Mouse (Mus musculus) kidney, adult 2 months (tissue): ENCODE results near the gene Calml3. TPM values are rescaled to one million over a fixed set of nuclear protein-coding genes. Genes with fewer than 3 reads are reported as not detected.
A peak's percentile ranks its signal among the peaks of the same experiment; 100 is the strongest.

Experiments
- DNase-seq: peaks from one replicate; pipeline ENCODE4 v3.0.0; 2021
- H3K27ac ChIP-seq: fragments of 200-500 bp; 2 replicates; pipeline ENCODE4 v1.5.1; 2012; ENCODE audit warnings: low read depth, low read length, control low read depth, inconsistent platforms; ENCODE audit not compliant: insufficient read depth
- H3K27me3 ChIP-seq: fragments of 200-500 bp; replicated peaks from 2 replicates; pipeline ENCODE4 v1.6.1; 2012; ENCODE audit warnings: mild to moderate bottlenecking, moderate library complexity, low read length, inconsistent platforms; ENCODE audit not compliant: control insufficient read depth, insufficient read depth
- H3K36me3 ChIP-seq: fragments of 200-500 bp; 2 replicates; pipeline ENCODE4 v1.6.1; 2012; ENCODE audit warnings: mild to moderate bottlenecking, moderate library complexity, low read length, inconsistent platforms; ENCODE audit not compliant: control insufficient read depth, insufficient read depth
- H3K4me1 ChIP-seq: fragments of 200-500 bp; 2 replicates; pipeline ENCODE4 v1.6.1; 2011; ENCODE audit warnings: low read length; ENCODE audit not compliant: control insufficient read depth, insufficient read depth
- H3K4me3 ChIP-seq: fragments of 200-500 bp; 2 replicates; pipeline ENCODE4 v1.5.1; 2011; ENCODE audit warnings: mild to moderate bottlenecking, low read depth, low read length, control low read depth; ENCODE audit not compliant: insufficient read depth
- CTCF ChIP-seq: fragments of 200-500 bp; conservative IDR thresholded peaks from 2 replicates; pipeline ENCODE4 v1.5.1; 2011; ENCODE audit warnings: low read depth, mild to moderate bottlenecking, control low read depth, low read length, moderate library complexity, mixed read lengths; ENCODE audit not compliant: insufficient read depth, insufficient read length
- POLR2A ChIP-seq: fragments of 200-500 bp; IDR thresholded peaks from one replicate; pipeline ENCODE4 v1.6.1; 2011; ENCODE audit warnings: low read depth, low read length, control low read depth
- WGBS: fragments of 180-500 bp; shearing (Covaris S2); methylation state at CpG from one replicate; pipeline ENCODE4 v1.1.7; 2018; 5-methylcytosine and 5-hydroxymethylcytosine counted together
- polyA plus RNA-seq: library from polyadenylated mRNA; depleted of rRNA; stranded (reverse); fragments of >200 nt; gene quantifications from 2 replicates; pipeline ENCODE4 v1.2.3, GENCODE M21; 2012

The Calml3 gene
- polyA plus RNA-seq, 1 experiment = 1.7 TPM

- Histone ChIP-seq H3K4me1 (no peaks in the 10 kb centered on the region), H3K27me3 (no peaks in the 10 kb centered on the region), H3K36me3 (no peaks in the 10 kb centered on the region), H3K27ac (no peak overlapping the region), H3K4me3 (no peak overlapping the region)
- WGBS = 63% methylated on average over 3 of the region's 3 CpGs
- DNase-seq = no peak
- TF ChIP-seq POLR2A (no peak), CTCF (no peak)
Observed at GRCm38 (mm10) chr13:3799386-3799785, 4.7 kb downstream of the Calml3 start.

- Histone ChIP-seq H3K27me3 (no peaks in the 10 kb centered on the region), H3K27ac (no peak overlapping the region), H3K4me3 (no peak overlapping the region), H3K36me3 (no peaks in the 10 kb centered on the region), H3K4me1 (no peaks in the 10 kb centered on the region)
- DNase-seq = no peak
- TF ChIP-seq POLR2A (no peak), CTCF (no peak)
Observed at GRCm38 (mm10) chr13:3798751-3799150, 5.4 kb downstream of the Calml3 start.

- no peak overlapping the region for H3K4me3 ChIP-seq
- no peak overlapping the region for H3K27ac ChIP-seq
- no peaks in the 10 kb centered on the region for H3K27me3 ChIP-seq
- H3K4me1 ChIP-seq = no peaks in the 10 kb centered on the region
- no peak for DNase-seq
- 84% methylated on average over 4 of the region's 4 CpGs for WGBS
- H3K36me3 ChIP-seq = no peaks in the 10 kb centered on the region
- no peak for TF ChIP-seq CTCF
- TF ChIP-seq POLR2A = no peak
Observed at GRCm38 (mm10) chr13:3796649-3797048, 7.5 kb downstream of the Calml3 start.

- Histone ChIP-seq H3K4me1 (peaks cover 6% of the 10 kb centered on the region; the same call in 1 of the 2 replicates), H3K36me3 (no peaks in the 10 kb centered on the region), H3K4me3 (no peak overlapping the region), H3K27me3 (no peaks in the 10 kb centered on the region), H3K27ac (no peak overlapping the region)
- 67% methylated on average over 2 of the region's 2 CpGs for WGBS
- TF ChIP-seq POLR2A = no peak
- TF ChIP-seq CTCF = no peak
- DNase-seq = no peak
Observed at GRCm38 (mm10) chr13:3789531-3789930, 14.6 kb downstream of the Calml3 start.

GRCm38 (mm10) chr13:3788588-3788987 lies 15.5 kb downstream of the Calml3 start:
- H3K27ac ChIP-seq = no peak overlapping the region
- no peak overlapping the region for H3K4me3 ChIP-seq
- 92% methylated on average over 2 of the region's 2 CpGs for WGBS
- DNase-seq = no peak
- H3K27me3 ChIP-seq = no peaks in the 10 kb centered on the region
- TF ChIP-seq CTCF = no peak
- TF ChIP-seq POLR2A = no peak
- peaks cover 6% of the 10 kb centered on the region; the same call in 1 of the 2 replicates for H3K4me1 ChIP-seq
- H3K36me3 ChIP-seq = no peaks in the 10 kb centered on the region

GRCm38 (mm10) chr13:3787644-3788043 lies 16.5 kb downstream of the Calml3 start:
- Histone ChIP-seq H3K4me3 (no peak overlapping the region), H3K36me3 (no peaks in the 10 kb centered on the region), H3K27me3 (no peaks in the 10 kb centered on the region), H3K4me1 (peaks cover 6% of the 10 kb centered on the region; the same call in 1 of the 2 replicates), H3K27ac (no peak overlapping the region)
- 93% methylated on average over 3 of the region's 3 CpGs for WGBS
- DNase-seq = no peak
- TF ChIP-seq POLR2A (no peak), CTCF (no peak)

- Histone ChIP-seq H3K27ac (no peak overlapping the region), H3K4me1 (peaks cover 6% of the 10 kb centered on the region; the same call in 1 of the 2 replicates), H3K27me3 (no peaks in the 10 kb centered on the region), H3K36me3 (no peaks in the 10 kb centered on the region), H3K4me3 (no peak overlapping the region)
- 33% methylated on average over 4 of the region's 4 CpGs for WGBS
- DNase-seq = peak; percentile 82
- TF ChIP-seq POLR2A (no peak), CTCF (no peak)
Observed at GRCm38 (mm10) chr13:3787102-3787501, 17.0 kb downstream of the Calml3 start.
